Mouse (Mus musculus) lung, embryonic 16.5 days (tissue): ENCODE measurements at regions not wholly inside any gene's neighbourhood (a gene's known extent, or its start where the extent isn't known, plus 50 kb on each side); places are given as distances from the start of the nearest gene placed in this dataset.
"Not testable (repeated sequence)": the region's sequence is repeated elsewhere in the genome, so short reads cannot be mapped to it uniquely, and the experiment has no call there.

ENCODE experiments used
- ATAC-seq: fragments of 200-750 bp; cut with Nextera tagmentation; 2 replicates; pipeline ENCODE4 v1.8.0; 2017; ENCODE audit warnings: low read depth, mild to moderate bottlenecking, moderate library complexity
- H3K27ac ChIP-seq: fragments of 300-500 bp; sonication (generic); 2 replicates; pipeline ENCODE4 v1.5.1; 2014; ENCODE audit warnings: mild to moderate bottlenecking, control low read depth, low read length
- H3K27me3 ChIP-seq: fragments of 300-500 bp; sonication (generic); 2 replicates; pipeline ENCODE4 v1.6.1; 2014; ENCODE audit warnings: low read depth, low read length, mixed read lengths; ENCODE audit not compliant: control insufficient read depth, insufficient read depth
- H3K36me3 ChIP-seq: fragments of 300-500 bp; sonication (generic); 2 replicates; pipeline ENCODE4 v1.6.1; 2014; ENCODE audit warnings: low read length; ENCODE audit not compliant: control insufficient read depth, insufficient read depth
- H3K4me1 ChIP-seq: fragments of 300-500 bp; sonication (generic); replicated peaks from 2 replicates; pipeline ENCODE4 v1.6.1; 2014; ENCODE audit warnings: low read length, mixed read lengths; ENCODE audit not compliant: control insufficient read depth, insufficient read depth
- H3K4me2 ChIP-seq: fragments of 300-500 bp; sonication (generic); 2 replicates; pipeline ENCODE4 v1.6.1; 2014; ENCODE audit warnings: low read depth, low read length, control low read depth
- H3K4me3 ChIP-seq: fragments of 300-500 bp; sonication (generic); 2 replicates; pipeline ENCODE4 v1.5.1; 2014; ENCODE audit warnings: mild to moderate bottlenecking, low read length, control low read depth
- H3K9ac ChIP-seq: fragments of 300-500 bp; sonication (generic); 2 replicates; pipeline ENCODE4 v1.6.1; 2014; ENCODE audit warnings: low read length, control low read depth
- H3K9me3 ChIP-seq: fragments of 300-500 bp; sonication (generic); 2 replicates; pipeline ENCODE4 v1.6.1; 2016; ENCODE audit warnings: low read length; ENCODE audit not compliant: control insufficient read depth
- WGBS: fragments of 180-500 bp; shearing (Covaris S2); extraction: QIAGEN DNeasy Blood & Tissue Kit; methylation state at CpG from one replicate; pipeline ENCODE4 v1.1.7; 2014; 5-methylcytosine and 5-hydroxymethylcytosine counted together

DNA sequence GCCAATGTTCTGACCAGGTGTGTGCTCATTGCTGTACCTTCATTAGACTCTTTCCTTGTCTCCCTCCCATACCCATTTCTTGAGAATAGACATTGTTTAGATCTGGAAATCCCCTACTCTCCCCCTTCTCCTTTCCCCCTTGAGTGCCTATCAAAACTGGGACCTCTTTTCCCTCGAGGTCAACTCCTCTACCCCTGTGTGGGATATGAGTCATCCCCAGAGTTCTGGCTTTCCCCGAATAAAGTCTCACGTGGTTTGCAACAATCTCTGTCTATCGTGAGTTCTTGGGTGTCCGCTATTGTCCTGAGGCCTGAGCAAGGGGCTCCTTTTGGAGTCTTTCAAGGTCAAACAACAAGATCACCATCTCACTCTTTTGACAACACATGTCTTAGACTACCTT, 209.3 kb downstream of the Slitrk1 start:
- H3K36me3 ChIP-seq, H3K27me3 ChIP-seq, H3K9ac ChIP-seq, H3K27ac ChIP-seq, ATAC-seq, H3K4me1 ChIP-seq, H3K4me2 ChIP-seq, H3K9me3 ChIP-seq, H3K4me3 ChIP-seq: not testable (repeated sequence)
- WGBS: 86% methylated on average over 5 of the region's 5 CpGs

DNA sequence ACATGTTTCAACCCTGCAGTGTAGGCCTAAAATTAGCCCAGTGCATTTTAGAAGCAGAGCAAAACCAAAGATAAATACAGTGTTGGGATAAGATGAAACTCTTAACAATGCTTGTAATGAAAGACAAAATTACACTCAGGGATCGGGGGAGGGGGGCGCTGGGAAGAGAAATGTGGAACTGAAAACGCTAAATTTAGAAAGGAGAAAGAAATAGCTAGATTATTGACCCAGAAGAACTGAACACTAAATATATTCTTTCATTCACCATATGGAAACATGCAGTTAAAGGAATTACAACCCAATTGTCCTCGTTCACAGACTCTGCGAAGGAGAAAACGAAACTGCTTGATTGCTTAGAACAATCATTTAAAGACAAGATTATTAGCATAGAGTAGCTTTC, 249.1 kb downstream of the Slitrk1 start:
- no peak overlapping the region for H3K27ac ChIP-seq
- H3K4me3 ChIP-seq: no peak overlapping the region
- H3K9me3 ChIP-seq: no peaks in the 10 kb centered on the region
- H3K27me3 ChIP-seq: no peaks in the 10 kb centered on the region
- no peak overlapping the region for H3K4me2 ChIP-seq
- WGBS: 84% methylated on average over 6 of the region's 6 CpGs
- no peaks in the 10 kb centered on the region for H3K36me3 ChIP-seq
- ATAC-seq: no peak
- H3K9ac ChIP-seq: no peak overlapping the region
- no peaks in the 10 kb centered on the region for H3K4me1 ChIP-seq

DNA sequence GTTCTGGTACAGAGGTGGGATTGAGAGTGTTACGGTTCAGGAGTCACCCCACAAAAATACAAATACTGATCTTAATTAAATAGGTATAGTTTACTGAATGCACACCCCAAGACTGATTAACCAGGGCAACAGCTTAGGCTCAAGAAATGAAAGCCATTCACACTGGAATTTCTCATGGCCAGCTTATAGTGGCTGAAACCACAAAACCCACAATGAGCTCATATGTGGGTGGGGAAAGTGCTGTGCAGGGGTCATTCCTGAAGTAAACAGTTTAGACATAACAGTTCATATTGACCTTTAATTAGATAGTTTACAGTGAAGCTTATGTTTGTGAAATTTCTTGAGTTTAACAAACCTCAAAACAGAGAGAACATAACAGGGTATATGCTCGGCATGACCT, 275.7 kb downstream of the Slitrk1 start:
- ATAC-seq: peak; percentile 23; the same call in 1 of the 2 replicates
- Histone ChIP-seq H3K4me2 (no peak overlapping the region), H3K27ac (no peak overlapping the region), H3K27me3 (no peaks in the 10 kb centered on the region), H3K4me1 (no peaks in the 10 kb centered on the region), H3K4me3 (no peak overlapping the region), H3K36me3 (no peaks in the 10 kb centered on the region), H3K9ac (no peak overlapping the region), H3K9me3 (no peaks in the 10 kb centered on the region)
- WGBS: 71% methylated on average over 2 of the region's 2 CpGs

DNA sequence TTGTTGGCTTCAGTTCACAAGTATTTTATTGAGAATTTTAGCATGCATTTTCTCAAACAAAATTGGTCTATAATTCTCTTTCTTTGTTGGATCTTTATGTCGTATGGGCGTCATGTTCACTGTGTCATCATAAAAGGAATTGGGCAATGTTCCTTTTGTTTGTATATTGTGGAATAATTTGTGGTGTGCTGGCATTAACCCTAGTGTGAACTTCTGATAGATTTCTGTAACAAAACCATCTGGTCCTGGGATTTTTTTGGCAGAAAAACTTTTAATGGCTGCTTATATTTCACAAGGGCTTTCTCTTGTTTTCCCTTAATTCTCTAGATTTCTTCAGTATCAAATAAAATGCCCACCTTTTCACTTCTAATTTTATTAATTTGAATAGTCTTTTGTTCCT, 278.7 kb downstream of the Slitrk1 start:
- H3K9ac ChIP-seq: no peak overlapping the region
- 61% methylated on average over 2 of the region's 2 CpGs for WGBS

DNA sequence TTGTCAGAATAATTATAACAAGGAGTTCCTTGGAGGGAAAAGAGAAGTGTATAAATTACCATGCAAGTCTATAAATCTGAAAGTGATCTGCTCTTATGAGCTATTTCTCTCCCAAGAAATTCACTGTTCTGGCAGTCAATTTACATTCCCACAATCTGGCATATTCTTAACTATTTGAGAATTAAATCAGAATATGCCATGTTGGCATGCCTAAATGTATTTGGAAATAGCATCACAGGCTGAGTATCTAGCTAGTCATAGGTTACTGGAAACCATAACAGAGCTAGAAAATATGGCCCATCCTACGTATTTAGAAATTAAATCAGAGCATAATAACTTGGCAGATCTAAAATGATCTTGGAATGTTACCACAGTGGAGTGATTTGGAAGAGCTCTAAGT, 303.9 kb downstream of the Slitrk1 start:
- Histone ChIP-seq H3K9me3 (no peaks in the 10 kb centered on the region), H3K27ac (no peak overlapping the region), H3K27me3 (no peaks in the 10 kb centered on the region), H3K9ac (no peak overlapping the region), H3K4me3 (no peak overlapping the region), H3K4me2 (no peak overlapping the region), H3K36me3 (no peaks in the 10 kb centered on the region), H3K4me1 (no peaks in the 10 kb centered on the region)
- 76% methylated on average over 1 of the region's 1 CpGs for WGBS
- ATAC-seq: no peak

More for the DNA sequence above, 278.7 kb downstream of the Slitrk1 start:
- no peaks in the 10 kb centered on the region for H3K36me3 ChIP-seq
- no peak overlapping the region for H3K27ac ChIP-seq
- H3K27me3 ChIP-seq: no peaks in the 10 kb centered on the region
- no peak for ATAC-seq
- H3K4me1 ChIP-seq: no peaks in the 10 kb centered on the region
- H3K4me2 ChIP-seq: no peak overlapping the region
- H3K9me3 ChIP-seq: no peaks in the 10 kb centered on the region
- no peak overlapping the region for H3K4me3 ChIP-seq
